Mouse (Mus musculus) heart, embryonic 13.5 days (tissue): Measurements from ENCODE around the gene Ifitm2. TPM values are rescaled to one million over a fixed set of nuclear protein-coding genes. Genes with fewer than 3 reads are reported as not detected.

Source experiments
- polyA plus RNA-seq: library from polyadenylated mRNA; unstranded; fragments of >200 nt; fragmentation: Nextera tagmentation; extraction: Ambion mirVana; gene quantifications from 2 replicates; pipeline ENCODE4 v1.2.1, GENCODE M21; 2015

Ifitm2 gene
- polyA plus RNA-seq, 1 experiment from 2014 or later = 505 TPM

Other genes starting within 250 kb of the Ifitm2 start
- not detected in 2 replicates for gene Cyp2e1, start 192.2 kb downstream of the Ifitm2 start, polyA plus RNA-seq
- gene Syce1, start 168.1 kb downstream of the Ifitm2 start, polyA plus RNA-seq = 0.23 and 0.29 TPM in 2 replicates
- 0.66 and 0.90 TPM in 2 replicates for gene Zfp941, start 133.8 kb downstream of the Ifitm2 start, polyA plus RNA-seq
- gene Urah, start 121.0 kb downstream of the Ifitm2 start, polyA plus RNA-seq = 0.24 and 0.90 TPM in 2 replicates
- gene Scgb1c1, start 110.4 kb downstream of the Ifitm2 start, polyA plus RNA-seq = not detected in 2 replicates
- gene Odf3, start 108.2 kb downstream of the Ifitm2 start, polyA plus RNA-seq = 0.09 TPM in 1 of 2 replicates, not detected in the other
- not detected in 2 replicates for gene Gm45785, start 99.7 kb downstream of the Ifitm2 start, polyA plus RNA-seq
- 40.1 and 46.2 TPM in 2 replicates for gene Ric8a, start 99.0 kb downstream of the Ifitm2 start, polyA plus RNA-seq
- gene Bet1l, start 98.4 kb downstream of the Ifitm2 start, polyA plus RNA-seq = 28.6 and 29.0 TPM in 2 replicates
- 164 and 190 TPM in 2 replicates for gene Psmd13, start 74.0 kb downstream of the Ifitm2 start, polyA plus RNA-seq
- 40.7 and 48.7 TPM in 2 replicates for gene Sirt3, start 73.7 kb downstream of the Ifitm2 start, polyA plus RNA-seq
- gene Cox8b, start 55.5 kb downstream of the Ifitm2 start, polyA plus RNA-seq = 142 and 148 TPM in 2 replicates
- 0.05 and 0.20 TPM in 2 replicates for gene Nlrp6, start 35.1 kb downstream of the Ifitm2 start, polyA plus RNA-seq
- 13.1 and 13.8 TPM in 2 replicates for gene Pgghg, start 14.6 kb downstream of the Ifitm2 start, polyA plus RNA-seq
- 1.2 TPM in 2 replicates for gene Ifitm5, start 5.7 kb downstream of the Ifitm2 start, polyA plus RNA-seq
- gene Gm45717, start 50 bp downstream of the Ifitm2 start, polyA plus RNA-seq = not detected in 2 replicates
- gene Ifitm1, start 11.2 kb upstream of the Ifitm2 start, polyA plus RNA-seq = 9.7 and 15.9 TPM in 2 replicates
- 73.2 and 78.1 TPM in 2 replicates for gene Ifitm3, start 54.8 kb upstream of the Ifitm2 start, polyA plus RNA-seq
- gene Ifitm6, start 61.9 kb upstream of the Ifitm2 start, polyA plus RNA-seq = 0.24 and 0.31 TPM in 2 replicates
- gene Gm17387, start 73.1 kb upstream of the Ifitm2 start, polyA plus RNA-seq = not detected in 2 replicates
- gene B4galnt4, start 105.1 kb upstream of the Ifitm2 start, polyA plus RNA-seq = 1.6 and 2.7 TPM in 2 replicates
- gene Pkp3, start 122.2 kb upstream of the Ifitm2 start, polyA plus RNA-seq = 0.31 and 0.72 TPM in 2 replicates
- 3.4 and 3.5 TPM in 2 replicates for gene Sigirr, start 144.6 kb upstream of the Ifitm2 start, polyA plus RNA-seq
- gene Ano9, start 161.8 kb upstream of the Ifitm2 start, polyA plus RNA-seq = 0.21 and 0.23 TPM in 2 replicates
- 57.9 and 66.4 TPM in 2 replicates for gene Ptdss2, start 166.4 kb upstream of the Ifitm2 start, polyA plus RNA-seq
- gene Rnh1, start 216.9 kb upstream of the Ifitm2 start, polyA plus RNA-seq = 92.2 and 102 TPM in 2 replicates
- 67.5 and 90.7 TPM in 2 replicates for gene Hras, start 238.0 kb upstream of the Ifitm2 start, polyA plus RNA-seq
- 3.1 and 3.3 TPM in 2 replicates for gene Lrrc56, start 238.2 kb upstream of the Ifitm2 start, polyA plus RNA-seq